Mouse (Mus musculus) retina, embryonic 14.5 days (tissue): ENCODE data around the gene Ttc16.

Experiments
- DNase-seq: peaks from one replicate; pipeline ENCODE4 v3.0.0-alpha.2; 2015; ENCODE audit warnings: low spot score

Gene Ttc16

DNA sequence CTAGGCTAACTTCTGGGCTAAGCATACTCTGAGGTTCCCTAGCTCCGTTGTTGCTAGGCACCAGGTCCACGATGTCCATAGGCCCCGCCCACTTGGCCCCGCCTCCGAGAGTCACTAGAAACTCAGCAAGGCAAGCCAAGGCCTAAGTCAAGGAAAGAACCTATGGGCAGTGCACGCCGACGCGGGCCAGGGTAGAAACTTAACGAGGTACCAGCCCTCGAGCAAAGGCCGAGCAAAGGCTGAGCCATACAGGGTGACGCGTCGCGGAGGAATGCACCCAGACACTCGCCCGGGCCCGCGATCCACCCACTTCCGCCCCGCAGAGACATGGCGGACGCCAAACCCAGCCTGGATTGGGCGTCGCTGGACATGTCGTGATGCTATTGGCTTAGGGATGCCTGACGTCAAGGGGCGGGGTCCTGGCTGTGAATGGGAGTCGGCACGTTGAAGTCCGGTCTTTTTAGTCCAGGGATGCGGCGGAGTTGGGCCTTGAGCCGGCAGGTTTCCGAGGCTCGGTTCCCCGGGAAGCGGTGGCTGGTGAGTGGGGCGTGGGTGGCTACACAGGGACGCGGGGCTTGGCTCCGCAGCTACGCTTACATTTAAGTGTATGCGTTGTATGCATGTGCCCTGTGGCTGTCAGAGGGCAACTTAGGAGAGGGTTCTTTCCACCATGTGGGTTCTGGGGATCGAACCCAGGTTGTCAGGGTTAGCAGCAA, at the start of gene Ttc16, which contains the start of gene Ptrh1:
Gene Ttc16, minus strand, starts transcription at position 275 of the 716 bp plus-strand sequence.
Gene Ptrh1, plus strand, starts transcription at position 428 of the 716 bp plus-strand sequence.
- peak; percentile 98 for DNase-seq

DNA sequence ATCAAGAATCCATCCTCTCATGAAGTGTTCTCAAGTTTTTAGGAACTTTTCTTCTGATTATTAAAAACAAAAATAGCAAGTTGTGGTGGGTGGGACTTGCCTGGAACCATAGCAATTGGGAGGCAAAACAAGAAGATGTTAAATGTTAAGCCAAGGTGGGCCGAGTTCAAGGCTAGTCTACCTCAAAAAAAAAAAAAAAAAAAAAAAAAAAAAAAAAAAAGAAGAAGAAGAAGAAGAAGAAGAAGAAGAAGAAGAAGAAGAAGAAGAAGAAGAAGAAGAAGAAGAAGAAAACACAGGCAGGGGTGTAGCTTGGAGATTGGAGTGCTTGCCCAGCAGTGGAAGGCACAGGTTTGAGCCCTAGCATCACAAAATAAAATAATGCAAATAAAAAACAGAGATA, 49.3 kb upstream of the Ttc16 start:
- no peak for DNase-seq

DNA sequence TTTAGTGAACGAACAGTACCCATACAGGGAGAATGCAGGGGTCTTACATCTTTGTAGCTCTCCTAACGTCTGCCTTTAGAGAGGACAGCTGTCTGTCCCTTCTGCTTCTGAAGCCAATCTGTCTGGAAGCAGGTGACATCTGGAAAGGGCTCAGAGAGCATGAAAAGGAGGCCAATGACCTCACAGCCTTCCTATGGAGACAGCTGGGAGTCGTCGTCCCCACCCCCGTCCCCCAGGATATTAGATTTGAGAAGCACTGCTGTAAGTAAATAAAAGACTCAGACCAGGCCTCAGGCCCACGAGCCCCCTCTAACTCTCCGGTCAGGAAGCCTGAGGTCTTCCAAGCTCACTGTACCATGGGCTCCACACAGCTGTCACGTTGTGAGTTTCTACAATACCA, 48.7 kb upstream of the Ttc16 start:
- peak; percentile 72 for DNase-seq

DNA sequence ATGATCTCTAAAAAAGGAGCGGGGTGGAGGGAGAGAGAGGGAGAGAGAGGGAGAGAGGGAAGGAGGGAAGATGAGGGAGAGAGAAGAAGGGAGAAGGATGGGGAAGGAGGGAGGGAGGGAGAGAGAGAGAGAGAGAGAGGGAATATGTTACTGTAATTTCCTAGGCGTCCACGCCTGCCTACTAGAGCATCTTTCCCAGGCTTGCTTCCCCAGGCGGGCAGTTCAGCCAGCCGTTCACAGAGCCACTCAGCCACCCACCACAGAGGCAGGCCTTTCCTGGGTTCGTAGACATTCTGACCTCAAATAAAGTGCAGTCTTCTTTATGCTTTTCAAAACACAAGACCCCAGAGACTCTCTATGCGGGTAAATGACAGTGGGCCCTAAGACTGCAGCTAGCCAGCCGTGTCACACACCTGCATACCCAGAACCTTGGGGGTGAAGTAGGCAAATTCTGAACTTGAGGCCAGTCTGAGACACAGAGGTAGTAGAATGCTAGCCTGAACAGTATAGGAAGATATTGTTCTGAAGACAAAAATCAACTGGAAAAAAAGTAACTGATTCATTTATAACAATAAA, 48.2 kb upstream of the Ttc16 start:
- DNase-seq, result peak; percentile 47

DNA sequence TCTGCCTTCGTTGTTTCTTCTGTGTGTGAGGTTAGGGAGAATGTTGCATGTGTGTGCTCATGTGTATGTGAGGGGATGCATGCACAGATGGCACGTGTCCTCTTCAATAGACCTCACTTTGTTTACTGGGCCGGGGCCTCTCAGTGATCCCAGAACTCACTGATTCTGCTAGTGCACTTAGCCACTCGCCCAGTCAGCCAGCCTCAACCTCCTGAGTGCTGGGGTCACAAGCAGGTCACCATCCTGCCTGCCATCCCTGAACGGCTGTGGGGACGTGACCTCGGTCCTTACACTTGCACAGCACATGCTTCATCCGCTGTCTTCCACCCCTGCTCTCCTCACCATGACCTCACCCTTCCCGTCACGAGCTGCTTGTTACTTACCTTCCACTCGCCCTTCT, 47.7 kb upstream of the Ttc16 start:
- peak; percentile 80 for DNase-seq

DNA sequence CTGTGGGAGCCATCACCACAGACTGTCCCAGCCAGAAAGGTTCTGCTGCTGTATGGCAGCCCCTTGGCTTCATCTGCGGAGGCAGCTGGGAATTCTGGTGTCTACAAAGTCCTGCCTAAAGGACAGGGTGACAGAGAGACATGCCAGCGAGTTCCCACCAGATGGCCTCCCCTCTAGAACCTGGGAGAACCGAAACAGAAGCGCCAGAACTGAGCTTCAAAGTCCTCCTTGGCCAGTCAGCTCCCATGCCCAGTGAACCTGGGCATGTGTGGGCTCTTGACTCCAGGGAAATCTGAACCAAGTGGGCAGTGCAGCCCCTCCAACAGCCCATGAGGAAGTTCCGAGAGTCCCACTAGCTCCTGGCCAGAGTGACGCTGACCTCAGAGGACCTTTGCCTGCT, 47.2 kb upstream of the Ttc16 start:
- no peak for DNase-seq

DNA sequence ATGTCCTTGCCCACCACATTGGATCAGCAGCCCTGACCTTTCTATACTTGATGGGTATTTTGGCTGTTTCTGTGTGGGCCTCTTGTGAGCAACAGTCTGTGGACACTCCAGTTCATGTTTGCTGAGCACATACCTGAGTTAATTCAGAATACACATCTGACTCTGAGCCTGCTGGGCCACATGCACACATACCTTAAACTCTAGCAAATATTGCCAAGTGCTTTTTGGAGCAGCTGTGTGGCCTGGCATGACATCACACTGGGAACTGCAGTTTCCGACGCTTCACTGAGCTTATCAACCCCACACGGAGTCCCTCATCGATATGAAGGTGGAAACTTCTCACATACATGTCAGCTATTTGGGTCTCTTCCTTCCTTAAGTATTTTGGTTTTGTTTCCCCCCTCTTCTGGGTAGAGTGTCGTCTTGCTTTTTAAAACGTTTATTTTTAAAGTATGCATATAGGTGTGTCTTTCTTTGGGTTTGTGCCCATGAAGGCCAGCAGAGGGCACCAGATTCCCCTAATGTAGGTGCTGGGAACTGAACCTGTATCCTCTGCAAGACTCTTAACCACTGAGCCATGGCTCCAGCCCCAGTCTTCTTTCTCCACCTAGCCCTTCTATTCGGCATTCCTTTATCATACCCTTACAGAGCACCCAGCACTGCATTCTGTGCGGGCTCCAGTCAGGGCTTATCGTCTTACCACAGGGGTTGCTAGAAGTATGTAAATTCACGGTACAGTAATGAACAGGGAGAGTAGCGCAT, 45.8 kb upstream of the Ttc16 start:
- DNase-seq, result peak; percentile 66

DNA sequence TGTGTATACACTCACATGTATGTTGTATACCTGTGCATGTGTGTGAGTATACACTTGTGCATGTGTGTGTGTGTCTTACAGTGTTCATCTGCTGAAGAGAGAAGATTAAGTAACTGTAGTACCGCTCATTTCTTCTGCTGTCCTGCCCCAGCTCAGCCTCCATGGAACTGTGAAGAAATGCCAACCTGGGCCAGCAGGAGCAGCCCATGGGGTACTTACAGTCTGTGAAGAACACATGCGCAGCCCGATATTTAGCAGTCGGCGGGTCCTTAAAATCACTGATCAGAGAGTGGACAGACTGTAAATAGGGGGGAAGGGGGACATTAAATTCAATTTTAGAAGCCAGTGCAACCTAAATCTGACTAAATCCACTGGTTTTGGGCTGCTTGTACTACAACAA, 42.8 kb upstream of the Ttc16 start:
- DNase-seq, result no peak

DNA sequence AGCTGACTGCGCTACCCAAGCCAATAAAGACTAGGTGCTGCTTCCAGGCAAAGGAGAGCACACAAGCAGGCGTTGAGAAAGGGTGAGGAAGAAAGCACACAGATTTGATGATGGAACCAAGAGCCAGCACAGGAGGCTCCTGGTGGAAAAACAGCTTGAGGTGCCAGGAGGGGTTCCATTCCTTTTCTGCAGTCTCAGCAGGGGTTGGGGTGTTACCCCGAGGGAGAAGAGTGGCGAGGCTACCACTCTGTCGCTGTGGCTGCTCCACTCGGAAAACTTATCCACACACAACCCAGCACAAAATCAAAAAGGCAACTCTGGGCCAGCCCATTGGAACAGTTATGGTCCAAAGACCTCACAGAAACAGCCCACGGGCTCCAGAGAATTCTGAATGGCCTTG, 42.2 kb upstream of the Ttc16 start:
- no peak for DNase-seq

DNA sequence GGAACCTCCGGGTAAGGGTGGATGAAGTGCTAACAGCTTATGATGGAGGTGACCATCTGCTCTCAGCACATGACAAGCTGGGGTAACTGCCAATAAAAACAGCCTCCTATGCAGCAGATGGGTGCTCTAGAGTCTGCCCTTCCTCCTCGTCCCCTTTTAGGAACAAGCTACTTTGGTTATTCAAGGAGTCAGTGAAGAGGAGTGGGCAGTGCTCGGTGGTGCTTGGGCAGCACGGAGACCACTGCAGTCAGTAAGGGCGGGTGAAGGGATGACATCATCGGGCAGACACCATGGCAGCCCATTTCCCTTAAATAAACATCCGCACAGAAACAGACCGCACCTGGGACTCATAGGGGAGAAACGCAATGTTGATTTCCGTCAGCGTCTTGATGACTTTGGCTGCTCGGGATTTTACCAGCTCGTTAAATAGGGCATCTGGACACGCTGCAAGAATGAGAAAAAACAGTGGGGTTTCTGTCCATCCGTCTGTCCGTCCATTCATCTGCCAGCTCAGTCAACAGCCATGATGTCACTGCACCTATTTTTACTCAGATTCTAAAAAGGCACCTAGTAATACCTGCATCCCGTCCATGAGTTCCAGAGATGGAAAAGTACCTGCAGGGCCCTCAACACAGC, 41.6 kb upstream of the Ttc16 start:
- DNase-seq, result peak; percentile 55

DNA sequence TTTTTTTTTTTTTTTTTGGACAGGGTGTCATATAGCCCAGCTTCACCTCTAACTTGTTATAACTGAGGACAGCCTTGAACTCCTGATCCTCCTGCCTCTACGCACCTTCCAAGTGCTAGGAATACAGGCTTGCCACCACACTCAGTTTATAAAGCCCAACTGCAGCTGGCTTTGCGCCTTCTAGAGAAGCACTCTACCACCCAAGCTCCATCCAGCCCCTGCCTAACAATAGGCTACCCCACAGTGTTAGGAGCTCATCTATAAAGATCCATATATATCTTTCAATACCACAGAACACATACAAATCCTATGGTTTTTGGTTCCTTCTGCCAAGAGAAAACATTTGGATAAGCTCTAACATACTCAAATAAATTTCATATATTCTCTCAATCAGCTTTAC, 41.1 kb upstream of the Ttc16 start:
- DNase-seq, result no peak

DNA sequence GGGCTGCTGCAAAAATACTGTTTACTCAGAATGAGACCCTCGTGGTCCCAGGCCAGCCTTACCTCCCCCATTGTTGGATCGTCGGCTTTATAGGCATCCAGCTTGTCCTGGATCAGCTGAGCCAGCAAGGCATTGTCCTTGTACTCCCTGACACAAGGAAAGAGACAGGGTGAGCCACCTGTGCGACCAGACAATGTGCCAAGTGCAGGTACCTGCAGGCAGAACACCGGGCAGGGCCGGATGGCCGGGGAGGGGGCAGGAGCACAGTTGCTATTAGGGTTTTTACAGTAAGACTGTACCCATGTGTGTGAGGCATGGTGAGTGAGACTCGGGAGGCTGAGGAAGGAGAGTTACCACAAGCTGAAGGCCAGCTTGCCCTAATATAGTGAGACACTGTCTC, 36.5 kb upstream of the Ttc16 start:
- no peak for DNase-seq

DNA sequence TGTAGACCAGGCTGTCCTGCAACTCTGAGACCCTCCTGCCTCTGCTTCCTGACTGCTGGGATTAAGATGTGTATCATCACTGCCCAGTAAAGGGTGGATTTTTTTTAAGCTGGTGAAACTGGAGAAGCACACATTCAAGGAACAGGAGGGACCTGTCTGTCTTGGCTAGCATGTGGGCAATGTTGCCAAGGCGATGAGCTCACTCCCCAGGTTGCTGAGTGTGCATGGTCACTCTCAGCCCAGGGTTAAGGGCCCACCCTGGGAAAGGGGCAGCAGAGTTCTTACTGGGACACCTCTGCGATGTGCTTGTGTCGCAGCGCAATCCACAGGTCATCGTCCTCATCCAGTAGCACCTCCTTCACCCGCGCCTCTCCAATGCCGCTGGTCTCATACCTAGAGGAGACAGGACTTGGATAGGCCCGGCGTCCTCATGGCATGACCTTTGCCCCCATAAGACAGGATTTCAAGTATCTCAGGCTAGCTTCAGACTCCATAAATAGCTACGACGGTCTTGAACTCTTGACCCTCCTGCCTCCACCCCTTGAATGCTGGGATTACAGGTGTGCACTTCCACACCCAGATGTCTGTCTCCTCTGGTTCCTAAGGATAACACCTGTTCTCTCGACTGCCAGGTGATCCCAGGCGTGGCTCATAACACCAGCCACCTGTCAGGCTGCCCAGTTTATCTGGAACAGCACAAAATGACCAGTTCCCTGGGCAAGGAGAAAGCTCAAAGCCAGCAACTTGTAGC, 33.6 kb upstream of the Ttc16 start:
- no peak for DNase-seq

DNA sequence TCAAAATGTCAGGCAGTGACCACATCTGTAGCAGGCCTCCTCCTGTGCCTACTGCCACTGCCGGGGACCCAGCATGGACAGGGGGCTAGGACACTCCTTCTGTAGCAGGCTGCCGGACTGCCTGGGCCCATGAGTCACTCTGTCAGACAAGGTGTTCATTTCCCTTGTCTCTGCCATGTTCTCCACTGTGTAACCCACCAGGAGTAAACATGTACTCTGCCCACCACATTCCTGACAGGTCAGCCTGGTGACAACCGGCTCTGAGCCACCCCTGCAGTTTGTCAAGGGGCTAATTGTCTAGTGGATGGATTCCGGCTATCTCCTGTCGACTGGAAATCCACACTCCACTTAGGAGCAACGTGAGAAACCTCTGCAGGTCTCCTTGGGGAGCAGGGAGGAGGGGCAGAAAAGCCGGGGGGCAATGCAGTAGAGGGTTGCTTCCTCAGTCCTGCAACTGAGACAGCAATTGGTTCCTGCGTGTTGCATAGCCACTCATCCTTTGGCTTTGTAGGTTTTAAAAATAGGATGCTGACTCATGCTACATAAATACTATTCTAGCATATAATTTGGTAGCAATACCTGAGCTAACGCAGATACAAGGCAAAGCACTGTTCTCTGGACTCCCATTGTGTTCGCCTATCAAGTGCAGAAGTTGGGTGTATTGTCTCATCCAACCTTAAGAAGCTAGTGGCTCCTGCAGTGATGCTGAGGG, 23.0 kb upstream of the Ttc16 start:
- DNase-seq, result no peak

DNA sequence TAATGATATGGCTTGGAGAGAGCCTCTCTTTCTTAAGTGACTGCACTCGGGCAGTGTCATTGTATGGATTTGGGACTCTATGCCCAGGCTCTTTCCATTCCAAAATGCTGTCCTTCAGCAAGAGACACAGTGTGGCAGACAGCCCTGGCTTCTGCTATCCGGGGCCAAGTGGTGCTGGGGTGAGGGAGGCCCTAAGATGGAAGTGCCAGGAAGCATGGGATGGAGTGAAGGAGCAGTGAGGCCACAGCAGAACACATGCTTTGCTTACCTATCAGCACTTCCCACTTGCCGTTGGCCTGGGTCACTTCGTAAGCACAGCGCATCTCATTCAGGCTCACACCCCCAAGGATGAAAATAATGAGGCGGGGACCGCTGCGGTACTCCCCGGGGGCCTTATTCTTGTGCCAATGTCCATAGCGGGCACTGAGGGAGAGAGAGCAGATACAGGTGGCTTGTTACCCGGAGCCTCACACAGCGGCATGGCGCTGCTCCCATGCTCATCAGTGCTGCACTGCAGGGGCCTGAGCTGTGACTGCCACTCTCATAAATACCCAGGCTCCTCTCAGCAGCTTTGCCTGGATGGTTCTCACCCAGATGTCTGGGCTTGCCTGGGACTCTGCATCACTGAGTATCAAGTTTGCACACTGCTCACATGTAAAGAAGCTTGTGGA, 20.4 kb upstream of the Ttc16 start:
- no peak for DNase-seq

DNA sequence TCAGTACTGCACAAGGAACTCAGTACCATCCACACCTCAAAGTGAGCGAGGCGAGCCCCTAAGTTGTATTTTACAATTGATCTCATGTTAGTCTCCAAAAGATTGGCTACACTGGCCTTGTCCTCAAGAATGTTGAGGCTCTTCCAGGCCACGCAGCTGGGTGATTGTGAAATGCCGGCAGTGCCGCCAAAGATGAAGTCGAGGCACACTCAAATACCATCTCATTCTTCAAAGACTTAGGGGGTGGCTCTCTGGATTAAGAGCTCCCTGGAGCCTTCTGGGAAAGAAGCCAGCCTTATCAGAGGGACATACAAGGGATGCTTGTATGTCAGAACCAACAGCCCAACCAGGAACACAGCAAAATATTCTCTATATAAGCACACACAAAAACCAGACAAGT, 15.9 kb upstream of the Ttc16 start:
- no peak for DNase-seq

DNA sequence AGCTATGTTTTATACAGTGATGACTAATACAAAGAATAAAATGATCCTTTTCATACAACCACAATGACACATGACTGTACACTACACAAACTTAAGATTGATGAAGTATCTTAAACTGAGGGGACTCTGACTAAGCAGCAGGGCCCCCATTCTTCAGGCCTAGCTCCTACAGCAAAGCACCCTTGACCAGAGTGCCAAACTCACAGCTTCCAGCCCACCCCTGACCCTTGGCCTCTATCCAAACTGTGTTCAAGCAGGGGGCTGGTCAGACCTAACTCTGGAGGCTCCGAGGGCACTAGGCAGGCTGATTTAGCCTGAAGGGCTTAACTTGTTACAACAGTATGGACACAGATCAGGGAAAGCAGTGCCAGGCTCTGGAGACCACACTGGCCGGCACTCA, 13.1 kb upstream of the Ttc16 start:
- DNase-seq, result no peak

DNA sequence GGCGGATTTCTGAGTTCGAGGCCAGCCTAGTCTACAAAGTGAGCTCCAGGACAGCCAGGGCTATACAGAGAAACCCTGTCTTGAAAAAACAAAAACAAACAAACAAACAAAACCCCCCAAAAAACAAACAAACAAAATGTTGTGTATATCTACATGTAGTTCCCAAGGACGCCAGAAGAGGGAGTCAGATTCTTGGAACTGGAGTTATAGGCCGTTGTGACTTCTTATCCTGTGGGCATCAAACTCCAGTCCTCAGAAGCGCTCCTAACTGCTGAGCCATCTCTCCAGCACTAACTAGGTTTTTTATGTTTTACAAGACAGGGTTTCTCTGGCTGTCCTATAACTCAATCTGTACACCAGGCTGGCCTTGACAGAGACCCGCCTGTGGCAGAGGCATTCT, 11.7 kb upstream of the Ttc16 start:
- peak; percentile 74 for DNase-seq

DNA sequence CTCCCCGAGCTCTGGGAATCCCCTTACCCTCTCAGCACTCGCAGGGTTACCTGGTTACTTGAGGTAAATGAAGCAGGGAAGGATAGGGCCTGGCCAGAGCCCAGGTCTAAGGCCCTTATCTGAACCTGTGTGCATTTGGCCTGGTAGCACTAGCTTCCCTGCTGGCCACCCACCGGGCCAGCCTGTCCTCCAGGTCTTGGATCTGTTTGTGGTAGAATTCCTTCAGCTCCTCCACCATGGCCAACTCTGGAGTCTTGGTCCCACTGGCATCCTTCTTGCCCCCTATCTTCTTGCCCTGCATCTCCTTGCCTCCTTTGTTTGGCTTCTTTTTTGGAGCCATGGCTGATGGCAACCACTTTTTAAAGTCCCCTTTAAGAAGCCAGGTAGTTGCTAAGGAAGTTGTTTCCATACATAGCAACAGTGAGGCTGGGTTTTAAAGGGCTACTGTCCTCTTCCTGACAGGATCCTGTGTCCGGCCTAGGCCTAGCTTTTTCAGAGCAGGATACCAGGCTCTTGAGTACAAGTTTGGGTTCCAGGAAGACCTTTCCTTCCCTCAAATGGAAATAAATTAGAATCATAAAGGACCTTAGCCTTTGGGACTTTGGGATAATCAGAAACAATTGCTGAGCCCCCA, 8.7 kb upstream of the Ttc16 start, which contains the start of gene Cfap157:
Gene Cfap157, minus strand, starts transcription at position 381 of the 634 bp plus-strand sequence.
- DNase-seq, result peak; percentile 15

DNA sequence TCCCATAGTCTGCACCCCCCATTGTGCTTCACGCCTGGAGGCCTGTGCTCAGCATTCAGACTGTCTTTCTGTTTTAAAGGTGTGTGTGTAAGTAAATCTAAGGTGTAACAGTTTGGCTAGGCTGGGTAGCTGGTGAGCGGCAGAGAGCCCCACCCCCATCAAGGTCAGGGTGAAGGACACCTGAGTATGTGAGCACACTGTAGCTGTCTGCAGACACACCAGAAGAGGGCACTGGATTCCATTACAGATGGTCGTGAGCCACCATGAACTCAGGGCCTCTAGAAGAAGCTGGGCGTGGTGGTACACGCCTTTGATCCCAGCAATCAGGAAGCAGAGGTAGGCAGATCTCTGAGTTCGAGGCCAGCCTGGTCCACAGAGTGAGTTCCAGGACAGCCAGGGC, 6.3 kb upstream of the Ttc16 start:
- DNase-seq, result no peak
